Mouse (Mus musculus) heart, adult 2 months (tissue): Measurements from ENCODE around the gene Gm21719. TPM values are rescaled to one million over a fixed set of nuclear protein-coding genes. Genes with fewer than 3 reads are reported as not detected.
"Not testable (repeated sequence)": the region's sequence is repeated elsewhere in the genome, so short reads cannot be mapped to it uniquely, and the experiment has no call there.

Source experiments
- DNase-seq, 2 experiments: peaks; one replicate each; pipeline ENCODE4 v3.0.0; 2021
- H3K27ac ChIP-seq: fragments of 200-600 bp; 2 replicates; pipeline ENCODE4 v1.8.1; 2022
- H3K27me3 ChIP-seq: fragments of 200-500 bp; 2 replicates; pipeline ENCODE4 v1.6.1; 2012; ENCODE audit warnings: mild to moderate bottlenecking, low read length, inconsistent platforms, mixed read lengths; ENCODE audit not compliant: control insufficient read depth, insufficient read depth
- H3K36me3 ChIP-seq: fragments of 200-500 bp; 2 replicates; pipeline ENCODE4 v1.6.1; 2012; ENCODE audit warnings: low read length, inconsistent platforms; ENCODE audit not compliant: control insufficient read depth, insufficient read depth
- H3K4me1 ChIP-seq: fragments of 200-500 bp; 2 replicates; pipeline ENCODE4 v1.6.1; 2011; ENCODE audit warnings: low read length; ENCODE audit not compliant: control insufficient read depth, insufficient read depth
- H3K4me3 ChIP-seq: fragments of 200-600 bp; 2 replicates; pipeline ENCODE4 v1.8.1; 2022
- H3K79me2 ChIP-seq: fragments of 200-500 bp; replicated peaks from 2 replicates; pipeline ENCODE4 v1.6.1; 2012; ENCODE audit warnings: mild to moderate bottlenecking, inconsistent platforms, low read length, moderate library complexity, mixed read lengths; ENCODE audit not compliant: control insufficient read depth, insufficient read depth
- H3K9ac ChIP-seq: fragments of 200-500 bp; 2 replicates; pipeline ENCODE4 v1.6.1; 2012; ENCODE audit warnings: low read depth, mild to moderate bottlenecking, control low read depth, inconsistent platforms, low read length, mixed read lengths
- WGBS: fragments of 180-500 bp; shearing (Covaris S2); methylation state at CpG from one replicate; pipeline ENCODE4 v1.1.7; 2018; 5-methylcytosine and 5-hydroxymethylcytosine counted together
- intact Hi-C: fragments of 180-260 bp; cut with DNase I; formaldehyde crosslinking; loops from one replicate; pipeline ENCODE4 v1.15.1; 2025
- long read RNA-seq: library from polyadenylated mRNA; stranded (forward); transcript quantifications from one replicate; pipeline ENCODE4 v2.0.0, GENCODE M21; 2021
- polyA plus RNA-seq: library from polyadenylated mRNA; depleted of rRNA; stranded (reverse); fragments of >200 nt; gene quantifications from 2 replicates; pipeline ENCODE4 v1.2.3, GENCODE M21; 2012; rRNA removed
- total RNA-seq, 2 experiments: library from RNA; stranded (reverse); gene quantifications; 2 replicates each; pipeline ENCODE4 v1.2.3; 2021

The Gm21719 gene
- total RNA-seq (not detected), polyA plus RNA-seq (not detected in 2 replicates)
- long read RNA-seq, result 0 reads

GRCm38 (mm10) chrY:6682772-6683171 is at the start of gene Gm21719:
Gm21719 (minus strand) TSS chrY:6682872.
- H3K4me3 ChIP-seq, H3K36me3 ChIP-seq, H3K4me1 ChIP-seq, H3K79me2 ChIP-seq, DNase-seq, H3K27me3 ChIP-seq, H3K9ac ChIP-seq, H3K27ac ChIP-seq, intact Hi-C loops: not testable (repeated sequence)
- 0% methylated on average over 1 of the region's 1 CpGs for WGBS

Other genes with a start within 250 kb of the Gm21719 start
- not detected for gene Gm28919, start 99.3 kb downstream of the Gm21719 start, total RNA-seq
- not detected in 2 replicates for gene Gm28919, start 99.3 kb downstream of the Gm21719 start, polyA plus RNA-seq
- gene Gm20830, start 235.4 kb upstream of the Gm21719 start, total RNA-seq, result not detected
- gene Gm20830, start 235.4 kb upstream of the Gm21719 start, polyA plus RNA-seq, result not detected in 2 replicates